Mouse (Mus musculus) E14TG2a.4 (cell line): ENCODE data around the gene Kctd12b.

Experiments
- CTCF ChIP-seq: conservative IDR thresholded peaks from 2 replicates; pipeline ENCODE4 v1.5.1; 2014; ENCODE audit warnings: low read length
- NANOG ChIP-seq: IDR thresholded peaks from 2 replicates; pipeline ENCODE4 v1.6.1; 2014; ENCODE audit warnings: borderline replicate concordance, low read length, mixed read lengths
- POU5F1 ChIP-seq: IDR thresholded peaks from 2 replicates; pipeline ENCODE4 v1.6.1; 2014; ENCODE audit warnings: low read length, borderline replicate concordance

- TF ChIP-seq CTCF (no peak), NANOG (no peak), POU5F1 (no peak)
Measured at GRCm38 (mm10) chrX:153700463-153700862, 4.3 kb upstream of the Kctd12b start.
